ENCODE assay signal across 8 mouse cellular contexts in the genomic region with DNA sequence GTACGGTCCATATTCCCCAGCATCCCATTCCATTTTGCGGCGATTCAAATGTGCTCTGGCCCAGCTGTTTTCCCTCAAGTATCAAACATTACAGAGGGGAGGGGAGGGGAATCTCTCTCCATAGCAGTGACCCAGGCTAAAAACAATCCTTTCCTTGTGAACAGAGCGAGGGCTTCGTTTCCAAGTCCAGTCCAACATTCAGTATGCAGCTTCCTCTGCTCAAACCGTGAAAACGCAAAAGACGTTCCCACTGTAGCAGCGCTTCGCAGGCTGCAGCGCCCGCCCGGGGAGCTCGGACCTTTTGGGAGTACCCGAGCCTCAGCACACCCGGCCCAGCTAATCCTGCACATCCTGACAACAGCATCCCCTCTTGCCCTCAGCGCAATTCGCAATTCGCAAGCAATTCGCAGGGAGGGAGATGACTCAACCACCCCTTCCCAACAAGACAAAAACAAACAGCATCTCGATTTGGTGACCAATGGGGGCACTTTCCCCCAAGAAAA.
DNase-seq lines count a peak whose midpoint lies in the region; ATAC-seq and TF ChIP-seq lines count a peak whose summit lies in the region.

No protein-coding gene starts in this region.

- peak; percentile 90 for DNase-seq in kidney, postnatal 0 days (ENCODE audit: low spot score)
- DNase-seq in kidney, adult 8-10 months, result no peak
- DNase-seq in embryo, embryonic 9.5 days (ENCODE audit: extremely low spot score), result peak; percentile 34
- peak; percentile 52 to 54 for DNase-seq in heart, postnatal 10 days
- peak; percentile 52 for DNase-seq in midbrain, embryonic 10.5 days (ENCODE audit: low spot score)
- DNase-seq in thymus, adult 2 months, result no peak
- DNase-seq in thymus, postnatal 25 days, result no peak

- intact Hi-C loops in heart, postnatal 10 days (cut with DNase I), result no loop called here

- peak overlapping the region; percentile 40 for H3K4me2 ChIP-seq in kidney, postnatal 0 days (ENCODE audit: low read length)

- H3K4me1 ChIP-seq in kidney, postnatal 0 days (replicated peaks; ENCODE audit: insufficient read depth, low read length), result peaks cover 11% of the 10 kb centered on the region
- H3K4me1 ChIP-seq in midbrain, embryonic 10.5 days, result peaks cover 67% of the 10 kb centered on the region
- H3K4me1 ChIP-seq in thymus, adult 2 months (replicated peaks; ENCODE audit: control insufficient read depth, insufficient read depth, low read length), result 0 out of 2 replicates have a peak, but pooled peaks cover 2% of the 10 kb centered on the region

- TF ChIP-seq POLR2A in thymus, adult 2 months (IDR thresholded peaks at IDR 0.05; ENCODE audit: control insufficient read depth, extremely low read depth, insufficient read depth, low read length, poor library complexity), result no peak

- TF ChIP-seq CTCF in kidney, postnatal 0 days (IDR thresholded peaks at IDR 0.05; ENCODE audit: low read depth), result no peak
- TF ChIP-seq CTCF in thymus, adult 2 months (IDR thresholded peaks at IDR 0.05; ENCODE audit: borderline replicate concordance, control insufficient read depth, extremely low read depth, insufficient read depth, low read length, poor library complexity), result no peak

- peaks cover 7% of the 10 kb centered on the region for H3K36me3 ChIP-seq in kidney, postnatal 0 days (ENCODE audit: insufficient read depth, low read length)
- H3K36me3 ChIP-seq in midbrain, embryonic 10.5 days, result peaks cover 20% of the 10 kb centered on the region
- H3K36me3 ChIP-seq in thymus, adult 2 months (ENCODE audit: control insufficient read depth, insufficient read depth, low read length), result no peaks in the 10 kb centered on the region

- H3K9ac ChIP-seq in kidney, postnatal 0 days (ENCODE audit: low read depth, low read length), result no peak overlapping the region

- H3K4me3 ChIP-seq in kidney, postnatal 0 days (replicated peaks; ENCODE audit: low read depth, low read length), result 0 out of 2 replicates have a peak overlapping the region, but pooled peaks have one; percentile 10
- peak overlapping the region; percentile 36; the same call in 1 of the 2 replicates for H3K4me3 ChIP-seq in midbrain, embryonic 10.5 days
- H3K4me3 ChIP-seq in thymus, adult 2 months (ENCODE audit: control insufficient read depth, insufficient read depth, low read length), result no peak overlapping the region

- 26% methylated on average over 21 of the region's 21 CpGs for WGBS in kidney, postnatal 0 days
- WGBS in midbrain, embryonic 10.5 days, result 19% methylated on average over 21 of the region's 21 CpGs
- 92% methylated on average over 21 of the region's 21 CpGs for WGBS in thymus, adult 2 months

- H3K27ac ChIP-seq in kidney, postnatal 0 days, result peak overlapping the region; percentile 84
- peak overlapping the region; percentile 79 for H3K27ac ChIP-seq in midbrain, embryonic 10.5 days (replicated peaks)
- H3K27ac ChIP-seq in thymus, adult 2 months (ENCODE audit: control insufficient read depth, insufficient read depth, low read length), result no peak overlapping the region

- peak; percentile 55; the same call in 1 of the 2 replicates for ATAC-seq in kidney, postnatal 0 days (replicated peaks; ENCODE audit: low FRiP score, low read depth)
- ATAC-seq in monocyte, adult 5-6 weeks (replicated peaks; ENCODE audit: insufficient number of reproducible peaks, low FRiP score, low TSS enrichment, poor library complexity, severe bottlenecking), result no peak

- H3K27me3 ChIP-seq in kidney, postnatal 0 days (ENCODE audit: insufficient read depth, low read length), result no peaks in the 10 kb centered on the region
- H3K27me3 ChIP-seq in midbrain, embryonic 10.5 days (ENCODE audit: low read depth, poor library complexity, severe bottlenecking), result no peaks in the 10 kb centered on the region
- H3K27me3 ChIP-seq in thymus, adult 2 months (ENCODE audit: control insufficient read depth, insufficient read depth, low read length), result no peaks in the 10 kb centered on the region

- no peaks in the 10 kb centered on the region for H3K9me3 ChIP-seq in kidney, postnatal 0 days (replicated peaks; ENCODE audit: low read length)
- H3K9me3 ChIP-seq in midbrain, embryonic 10.5 days (replicated peaks), result no peaks in the 10 kb centered on the region

Comparison
In these comparisons a context has a peak if more than half of its experiments do, and no peak if none do; other contexts are left out.
1. DNase-seq: peak in kidney, postnatal 0 days (single experiment), embryo, embryonic 9.5 days (single experiment), heart, postnatal 10 days (2 of 2) and midbrain, embryonic 10.5 days (single experiment); none in kidney, adult 8-10 months (0 of 2), thymus, adult 2 months (single experiment) and thymus, postnatal 25 days (single experiment).